ENCODE assay signal across 8 mouse cellular contexts in the genomic region with DNA sequence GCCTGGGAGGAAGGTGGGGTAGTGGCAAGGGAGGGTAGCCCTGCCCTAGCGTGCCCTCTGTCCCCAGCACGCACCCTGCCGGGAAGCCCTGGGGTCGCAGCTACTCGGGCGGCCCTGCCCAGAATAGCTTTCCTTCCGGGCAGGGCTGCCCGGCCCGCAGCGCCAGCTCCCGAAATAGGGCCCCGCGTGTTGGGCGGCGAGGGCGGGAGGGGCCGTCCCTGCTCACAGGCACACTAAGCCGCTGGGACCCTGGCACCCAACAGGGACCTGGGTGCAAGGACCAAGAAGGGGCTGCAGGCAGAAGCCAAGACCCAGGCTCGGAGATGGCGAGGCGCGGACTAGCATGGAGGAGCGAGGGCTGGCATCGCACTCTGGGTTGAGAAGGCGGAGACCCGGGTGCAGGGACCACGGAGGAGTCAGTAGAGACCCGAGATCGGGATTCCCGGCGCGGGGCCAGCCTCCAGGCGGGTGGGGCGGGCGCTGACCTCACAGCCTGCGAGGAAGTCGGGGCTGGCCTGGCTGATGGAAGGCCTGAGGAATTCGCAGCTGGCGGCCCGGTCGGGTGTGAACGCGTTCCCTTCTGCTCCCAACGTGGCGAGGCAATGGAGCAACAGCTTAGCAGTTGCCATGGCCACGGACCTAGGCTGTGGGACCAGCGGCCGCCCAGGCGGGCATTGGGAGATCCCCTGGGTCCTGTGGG. TPM values are rescaled to one million over a fixed set of nuclear protein-coding genes. Genes with fewer than 3 reads are reported as not detected.
DNase-seq lines count a peak whose midpoint lies in the region; ATAC-seq and TF ChIP-seq lines count a peak whose summit lies in the region.

No protein-coding gene starts in this region.

- no peak for TF ChIP-seq POLR2A in kidney, adult 2 months (IDR thresholded peaks at IDR 0.05; ENCODE audit: low read depth, low read length)

- H3K4me2 ChIP-seq in lung, embryonic 15.5 days = peak overlapping the region; percentile 82

- H3K27ac ChIP-seq in embryonic facial prominence, embryonic 10.5 days (replicated peaks) = peak overlapping the region; percentile 84
- H3K27ac ChIP-seq in kidney, adult 2 months (ENCODE audit: insufficient read depth, low read depth, low read length) = peak overlapping the region; percentile 82
- peak overlapping the region; percentile 78 for H3K27ac ChIP-seq in lung, embryonic 15.5 days

- DNase-seq in layer of hippocampus, postnatal 10 days (ENCODE audit: low spot score in 2 of 2) = peak; percentile 50 to 61
- DNase-seq in layer of hippocampus, adult 11-12 months (ENCODE audit: low spot score) = no peak
- peak; percentile 88 for DNase-seq in embryonic facial prominence, embryonic 10.5 days (ENCODE audit: low spot score)
- DNase-seq in heart, adult 9 months (ENCODE audit: low spot score in 2 of 2) = peak; percentile 91 to 92
- peak; percentile 80 for DNase-seq in kidney, adult 2 months
- peak; percentile 72 for DNase-seq in ovary, adult 18-20 months (ENCODE audit: low spot score)
- DNase-seq in layer of hippocampus, adult 18-20 months (ENCODE audit: low spot score in 2 of 2) = no peak

- 2% methylated on average over 49 of the region's 49 CpGs for WGBS in embryonic facial prominence, embryonic 10.5 days
- 8% methylated on average over 49 of the region's 49 CpGs for WGBS in kidney, adult 2 months
- WGBS in lung, embryonic 15.5 days = 2% methylated on average over 49 of the region's 49 CpGs

- no peaks in the 10 kb centered on the region for H3K9me3 ChIP-seq in embryonic facial prominence, embryonic 10.5 days
- no peaks in the 10 kb centered on the region for H3K9me3 ChIP-seq in lung, embryonic 15.5 days

- H3K9ac ChIP-seq in lung, embryonic 15.5 days = peak overlapping the region; percentile 47

- H3K36me3 ChIP-seq in embryonic facial prominence, embryonic 10.5 days (replicated peaks) = no peaks in the 10 kb centered on the region
- H3K36me3 ChIP-seq in kidney, adult 2 months (ENCODE audit: control insufficient read depth, insufficient read depth, low read length) = no peaks in the 10 kb centered on the region
- H3K36me3 ChIP-seq in lung, embryonic 15.5 days = no peaks in the 10 kb centered on the region

- peaks cover 44% of the 10 kb centered on the region for H3K27me3 ChIP-seq in embryonic facial prominence, embryonic 10.5 days (replicated peaks; ENCODE audit: low read depth, poor library complexity, severe bottlenecking)
- H3K27me3 ChIP-seq in kidney, adult 2 months (replicated peaks; ENCODE audit: control insufficient read depth, insufficient read depth, low read length) = no peaks in the 10 kb centered on the region
- no peaks in the 10 kb centered on the region for H3K27me3 ChIP-seq in lung, embryonic 15.5 days

- peak overlapping the region; percentile 58 for H3K4me3 ChIP-seq in embryonic facial prominence, embryonic 10.5 days
- peak overlapping the region; percentile 39 for H3K4me3 ChIP-seq in kidney, adult 2 months (ENCODE audit: insufficient read depth, low read depth, low read length)
- H3K4me3 ChIP-seq in lung, embryonic 15.5 days = peak overlapping the region; percentile 38

- peak; percentile 88 for ATAC-seq in lung, embryonic 15.5 days (ENCODE audit: borderline replicate concordance, extremely low read depth, low FRiP score, low TSS enrichment)

- TF ChIP-seq CTCF in kidney, adult 2 months (conservative IDR thresholded peaks at IDR 0.05; ENCODE audit: insufficient read depth, insufficient read length, low read depth, low read length) = no peak

- H3K4me1 ChIP-seq in embryonic facial prominence, embryonic 10.5 days = peaks cover 43% of the 10 kb centered on the region
- 0 out of 2 replicates have a peak, but pooled peaks cover 2% of the 10 kb centered on the region for H3K4me1 ChIP-seq in kidney, adult 2 months (ENCODE audit: control insufficient read depth, insufficient read depth, low read length)
- peaks cover 40% of the 10 kb centered on the region for H3K4me1 ChIP-seq in lung, embryonic 15.5 days

RNA-seq across cellular contexts. Expression of gene Socs3, which starts 20.3 kb away (rescaled TPM):
- total RNA-seq in layer of hippocampus, postnatal 10 days (2021) = 1 to 10 TPM; 2.3 to 2.8 TPM
- polyA plus RNA-seq in embryonic facial prominence, embryonic 10.5 days (2016; fragmentation: Nextera tagmentation; extraction: Ambion mirVana) = 13.6 and 16.7 TPM in 2 replicates
- polyA plus RNA-seq in kidney, adult 2 months (2012; rRNA removed) = 4.3 and 5.0 TPM in 2 replicates
- 12.7 and 13.5 TPM in 2 replicates for polyA plus RNA-seq in lung, embryonic 15.5 days (2015; fragmentation: Nextera tagmentation; extraction: Ambion mirVana)
- total RNA-seq in layer of hippocampus, adult 18-20 months (2021) = 1 to 10 TPM; 1.0 to 1.3 TPM

RNA-seq across cellular contexts. Expression of gene Pgs1, which starts 36.5 kb away (rescaled TPM):
- total RNA-seq in layer of hippocampus, postnatal 10 days (2021) = 10 to 100 TPM; 59.2 to 59.6 TPM
- polyA plus RNA-seq in embryonic facial prominence, embryonic 10.5 days (2016; fragmentation: Nextera tagmentation; extraction: Ambion mirVana) = 43.5 and 44.6 TPM in 2 replicates
- 29.7 and 30.4 TPM in 2 replicates for polyA plus RNA-seq in kidney, adult 2 months (2012; rRNA removed)
- 37.7 and 42.2 TPM in 2 replicates for polyA plus RNA-seq in lung, embryonic 15.5 days (2015; fragmentation: Nextera tagmentation; extraction: Ambion mirVana)
- 10 to 100 TPM; 78.8 to 81.7 TPM for total RNA-seq in layer of hippocampus, adult 18-20 months (2021)

Comparison
In these comparisons a context has a peak if more than half of its experiments do, and no peak if none do; other contexts are left out.
1. DNase-seq: peak in layer of hippocampus, postnatal 10 days (2 of 2), embryonic facial prominence, embryonic 10.5 days (single experiment), heart, adult 9 months (2 of 2), kidney, adult 2 months (single experiment) and ovary, adult 18-20 months (single experiment); none in layer of hippocampus, adult 11-12 months (single experiment) and layer of hippocampus, adult 18-20 months (0 of 2).
2. Peak in every context shown above with its lines, with median percentiles within 50 percentile points of each other: H3K27ac ChIP-seq and H3K4me3 ChIP-seq.